Mouse (Mus musculus): Measurements from ENCODE around the gene Coasy.
A peak's percentile ranks its signal among the peaks of the same experiment; 100 is the strongest.

Coasy gene

GRCm38 (mm10) chr11:101082208-101083082 lies at the start of gene Coasy:
Coasy (plus strand) TSS chr11:101082565.
- peak; percentile 93 for DNase-seq

- DNase-seq, result no peak
Measured at GRCm38 (mm10) chr11:101033856-101034500, 48.4 kb upstream of the Coasy start.

- no peak for DNase-seq
Measured at GRCm38 (mm10) chr11:101034614-101035327, 47.6 kb upstream of the Coasy start.

GRCm38 (mm10) chr11:101035328-101035695 lies 47.1 kb upstream of the Coasy start:
- DNase-seq, result no peak

- no peak for DNase-seq
Measured at GRCm38 (mm10) chr11:101037795-101038194, 44.6 kb upstream of the Coasy start.

GRCm38 (mm10) chr11:101045826-101046225 lies 36.5 kb upstream of the Coasy start:
- no peak for DNase-seq

- DNase-seq, result no peak
Measured at GRCm38 (mm10) chr11:101046440-101046839, 35.9 kb upstream of the Coasy start.

GRCm38 (mm10) chr11:101047502-101047901 lies 34.9 kb upstream of the Coasy start:
- DNase-seq, result no peak

GRCm38 (mm10) chr11:101050359-101050758 lies 32.0 kb upstream of the Coasy start:
- no peak for DNase-seq

- DNase-seq, result no peak
Measured at GRCm38 (mm10) chr11:101051051-101051493, 31.3 kb upstream of the Coasy start.

- no peak for DNase-seq
Measured at GRCm38 (mm10) chr11:101051617-101052016, 30.7 kb upstream of the Coasy start.

- DNase-seq, result no peak
Measured at GRCm38 (mm10) chr11:101052751-101053473, 29.5 kb upstream of the Coasy start.

GRCm38 (mm10) chr11:101053974-101054373 lies 28.4 kb upstream of the Coasy start:
- DNase-seq, result peak; percentile 41

- no peak for DNase-seq
Measured at GRCm38 (mm10) chr11:101055418-101055817, 26.9 kb upstream of the Coasy start.

- peak; percentile 33 for DNase-seq
Measured at GRCm38 (mm10) chr11:101056885-101057284, 25.5 kb upstream of the Coasy start.

- DNase-seq, result peak; percentile 85
Measured at GRCm38 (mm10) chr11:101057860-101058259, 24.5 kb upstream of the Coasy start.

- DNase-seq, result peak; percentile 56
Measured at GRCm38 (mm10) chr11:101058726-101059125, 23.6 kb upstream of the Coasy start.

- no peak for DNase-seq
Measured at GRCm38 (mm10) chr11:101059473-101059872, 22.9 kb upstream of the Coasy start.

GRCm38 (mm10) chr11:101060126-101060525 lies 22.2 kb upstream of the Coasy start:
- no peak for DNase-seq

GRCm38 (mm10) chr11:101061049-101061448 lies 21.3 kb upstream of the Coasy start:
- DNase-seq, result no peak

- no peak for DNase-seq
Measured at GRCm38 (mm10) chr11:101062165-101062884, 20.0 kb upstream of the Coasy start.
